Mouse (Mus musculus) forebrain, embryonic 10.5 days (tissue): ENCODE data around the gene Dpp6. TPM values are rescaled to one million over a fixed set of nuclear protein-coding genes. Genes with fewer than 3 reads are reported as not detected.

Experiments used
- DNase-seq: peaks from one replicate; pipeline ENCODE4 v3.0.0-alpha.2; 2017; ENCODE audit warnings: low spot score; ENCODE audit errors: extremely low spot score
- H3K27ac ChIP-seq: fragments of 300-500 bp; sonication (generic); 2 replicates; pipeline ENCODE4 v1.5.1; 2016; ENCODE audit warnings: mild to moderate bottlenecking
- H3K27me3 ChIP-seq: fragments of 300-500 bp; sonication (generic); 2 replicates; pipeline ENCODE4 v1.6.1; 2016; ENCODE audit warnings: mild to moderate bottlenecking; ENCODE audit not compliant: poor library complexity, severe bottlenecking
- H3K36me3 ChIP-seq: fragments of 300-500 bp; sonication (generic); replicated peaks from 2 replicates; pipeline ENCODE4 v1.6.1; 2016; ENCODE audit warnings: mild to moderate bottlenecking, moderate library complexity
- H3K4me1 ChIP-seq: fragments of 300-500 bp; sonication (generic); 2 replicates; pipeline ENCODE4 v1.6.1; 2016
- H3K4me3 ChIP-seq: fragments of 300-500 bp; sonication (generic); 2 replicates; pipeline ENCODE4 v1.5.1; 2016; ENCODE audit warnings: mild to moderate bottlenecking, moderate library complexity
- H3K9me3 ChIP-seq: fragments of 300-500 bp; sonication (generic); 2 replicates; pipeline ENCODE4 v1.6.1; 2016; ENCODE audit warnings: mild to moderate bottlenecking, moderate library complexity
- WGBS: fragments of 180-500 bp; shearing (Covaris S2); methylation state at CpG from one replicate; pipeline ENCODE4 v1.1.7; 2016; 5-methylcytosine and 5-hydroxymethylcytosine counted together
- polyA plus RNA-seq: library from polyadenylated mRNA; unstranded; fragments of >200 nt; fragmentation: Nextera tagmentation; extraction: Ambion mirVana; gene quantifications from 2 replicates; pipeline ENCODE4 v1.2.1, GENCODE M21; 2016

Gene Dpp6
- polyA plus RNA-seq, 1 experiment from 2014 or later, result 2.9 TPM

DNA sequence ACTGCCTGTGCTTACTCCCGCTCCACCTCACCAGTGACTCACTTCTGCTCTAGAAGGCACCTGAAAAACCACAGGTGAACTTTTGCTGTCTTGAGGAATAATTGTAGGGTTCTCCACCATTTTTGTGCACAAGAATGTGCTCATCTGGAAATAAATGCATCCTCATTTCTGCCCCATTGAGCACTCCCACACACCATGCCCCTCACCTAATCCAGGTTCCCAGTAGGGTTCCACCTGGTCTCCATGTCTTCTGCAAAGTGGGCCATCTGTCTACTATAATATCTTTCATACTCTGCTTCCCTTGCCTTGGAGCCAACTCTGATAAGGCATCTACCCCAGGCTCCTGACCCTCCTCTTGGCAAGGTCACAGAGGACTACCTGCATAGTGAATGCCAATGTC is 585.6 kb downstream of the Dpp6 start:
- H3K36me3 ChIP-seq, result no peaks in the 10 kb centered on the region
- no peaks in the 10 kb centered on the region for H3K9me3 ChIP-seq
- H3K4me1 ChIP-seq, result peaks cover 5% of the 10 kb centered on the region
- no peaks in the 10 kb centered on the region for H3K27me3 ChIP-seq
- H3K27ac ChIP-seq, result no peak overlapping the region
- no peak overlapping the region for H3K4me3 ChIP-seq
- no peak for DNase-seq
- WGBS, result 100% methylated on average over 1 of the region's 1 CpGs

GRCm38 (mm10) chr5:27408854-27409253 is 591.9 kb downstream of the Dpp6 start:
- no peak overlapping the region for H3K27ac ChIP-seq
- no peaks in the 10 kb centered on the region for H3K4me1 ChIP-seq
- WGBS, result 85% methylated on average over 7 of the region's 7 CpGs
- no peaks in the 10 kb centered on the region for H3K27me3 ChIP-seq
- DNase-seq, result no peak
- no peaks in the 10 kb centered on the region for H3K9me3 ChIP-seq
- H3K4me3 ChIP-seq, result no peak overlapping the region
- no peaks in the 10 kb centered on the region for H3K36me3 ChIP-seq

GRCm38 (mm10) chr5:27413023-27413422 is 596.0 kb downstream of the Dpp6 start:
- Histone ChIP-seq H3K36me3 (no peaks in the 10 kb centered on the region), H3K4me3 (no peak overlapping the region), H3K4me1 (no peaks in the 10 kb centered on the region), H3K27ac (no peak overlapping the region), H3K9me3 (no peaks in the 10 kb centered on the region), H3K27me3 (no peaks in the 10 kb centered on the region)
- whole genome bisulfite sequencing, result 81% methylated on average over 3 of the region's 3 CpGs
- no peak for DNase-seq

DNA sequence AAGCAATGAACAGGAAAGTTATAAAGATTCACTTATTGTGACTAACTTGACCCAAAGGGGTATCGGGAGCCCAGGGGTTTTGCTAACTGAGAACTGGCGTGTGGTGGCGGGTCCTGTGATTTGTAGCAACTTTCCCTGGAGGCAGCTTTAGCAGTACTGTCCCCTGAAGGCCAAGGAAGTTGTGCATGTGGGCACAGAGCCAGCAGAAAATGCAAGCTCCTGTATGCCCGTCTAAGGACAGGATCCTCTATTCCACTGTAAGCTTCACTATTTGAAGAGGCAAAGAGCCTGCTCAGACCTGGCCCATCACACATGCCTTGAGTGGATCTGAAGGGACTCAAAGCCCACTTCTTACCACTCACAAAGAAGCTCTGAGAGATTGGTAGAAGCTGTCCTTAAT is 598.5 kb downstream of the Dpp6 start:
- Histone ChIP-seq H3K9me3 (no peaks in the 10 kb centered on the region), H3K27ac (no peak overlapping the region), H3K4me3 (no peak overlapping the region), H3K4me1 (no peaks in the 10 kb centered on the region), H3K36me3 (no peaks in the 10 kb centered on the region), H3K27me3 (no peaks in the 10 kb centered on the region)
- no peak for DNase-seq
- 89% methylated on average over 4 of the region's 4 CpGs for WGBS

DNA sequence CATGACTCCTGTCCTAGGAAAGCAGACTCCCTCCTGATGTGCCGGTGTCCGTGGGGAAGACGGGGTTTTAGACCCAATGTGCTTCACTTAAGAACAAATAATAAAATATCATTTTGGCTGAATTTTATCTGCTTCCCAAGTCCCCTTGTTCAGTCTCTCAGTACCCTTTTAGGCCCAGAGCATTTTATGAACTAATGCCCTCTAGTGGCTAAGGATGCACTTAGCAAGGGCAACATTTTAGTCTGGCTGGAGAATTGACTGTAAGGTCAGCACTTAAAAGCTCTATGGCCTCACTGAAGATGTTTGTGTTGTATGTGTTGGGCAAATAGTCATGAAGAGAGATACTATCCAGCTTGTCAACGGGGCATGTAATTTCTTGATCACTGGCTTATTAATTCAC is 599.6 kb downstream of the Dpp6 start:
- Histone ChIP-seq H3K27me3 (no peaks in the 10 kb centered on the region), H3K9me3 (no peaks in the 10 kb centered on the region), H3K36me3 (no peaks in the 10 kb centered on the region), H3K27ac (no peak overlapping the region), H3K4me3 (no peak overlapping the region), H3K4me1 (no peaks in the 10 kb centered on the region)
- 68% methylated on average over 4 of the region's 4 CpGs for WGBS
- DNase-seq, result no peak

GRCm38 (mm10) chr5:27417398-27417797 is 600.4 kb downstream of the Dpp6 start:
- Histone ChIP-seq H3K4me3 (no peak overlapping the region), H3K4me1 (no peaks in the 10 kb centered on the region), H3K9me3 (no peaks in the 10 kb centered on the region), H3K36me3 (no peaks in the 10 kb centered on the region), H3K27ac (no peak overlapping the region), H3K27me3 (no peaks in the 10 kb centered on the region)
- DNase-seq, result no peak
- WGBS, result 85% methylated on average over 7 of the region's 7 CpGs

- no peaks in the 10 kb centered on the region for H3K27me3 ChIP-seq
- H3K36me3 ChIP-seq, result no peaks in the 10 kb centered on the region
- no peak overlapping the region for H3K27ac ChIP-seq
- no peaks in the 10 kb centered on the region for H3K9me3 ChIP-seq
- H3K4me1 ChIP-seq, result no peaks in the 10 kb centered on the region
- H3K4me3 ChIP-seq, result no peak overlapping the region
- DNase-seq, result no peak
- 86% methylated on average over 1 of the region's 1 CpGs for WGBS
Measured at GRCm38 (mm10) chr5:27418856-27419255, 601.9 kb downstream of the Dpp6 start.

GRCm38 (mm10) chr5:27421090-27421635 is 604.2 kb downstream of the Dpp6 start:
- Histone ChIP-seq H3K27me3 (no peaks in the 10 kb centered on the region), H3K9me3 (no peaks in the 10 kb centered on the region), H3K27ac (no peak overlapping the region), H3K4me1 (no peaks in the 10 kb centered on the region), H3K36me3 (no peaks in the 10 kb centered on the region), H3K4me3 (no peak overlapping the region)
- WGBS, result 76% methylated on average over 4 of the region's 4 CpGs
- no peak for DNase-seq

DNA sequence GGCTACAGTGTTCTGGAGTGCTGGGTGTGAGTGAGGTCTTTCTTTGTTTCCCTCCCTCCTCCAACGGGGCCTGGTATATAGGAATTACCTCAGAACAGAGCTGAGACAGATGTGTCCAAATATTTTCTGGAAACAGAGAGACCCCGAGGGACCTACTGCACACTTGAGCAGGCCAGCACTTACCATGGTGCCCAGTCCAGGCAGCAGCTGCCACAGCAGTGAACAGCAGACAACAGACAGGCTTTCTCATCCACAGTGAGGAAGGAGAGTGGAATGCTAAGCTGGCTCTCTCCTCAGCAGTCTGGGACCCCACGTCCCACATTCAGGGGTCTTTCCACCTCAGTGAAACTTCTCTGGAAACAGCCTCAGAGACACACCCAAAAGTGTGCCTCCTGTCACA is 606.8 kb downstream of the Dpp6 start:
- 78% methylated on average over 3 of the region's 3 CpGs for WGBS

DNA sequence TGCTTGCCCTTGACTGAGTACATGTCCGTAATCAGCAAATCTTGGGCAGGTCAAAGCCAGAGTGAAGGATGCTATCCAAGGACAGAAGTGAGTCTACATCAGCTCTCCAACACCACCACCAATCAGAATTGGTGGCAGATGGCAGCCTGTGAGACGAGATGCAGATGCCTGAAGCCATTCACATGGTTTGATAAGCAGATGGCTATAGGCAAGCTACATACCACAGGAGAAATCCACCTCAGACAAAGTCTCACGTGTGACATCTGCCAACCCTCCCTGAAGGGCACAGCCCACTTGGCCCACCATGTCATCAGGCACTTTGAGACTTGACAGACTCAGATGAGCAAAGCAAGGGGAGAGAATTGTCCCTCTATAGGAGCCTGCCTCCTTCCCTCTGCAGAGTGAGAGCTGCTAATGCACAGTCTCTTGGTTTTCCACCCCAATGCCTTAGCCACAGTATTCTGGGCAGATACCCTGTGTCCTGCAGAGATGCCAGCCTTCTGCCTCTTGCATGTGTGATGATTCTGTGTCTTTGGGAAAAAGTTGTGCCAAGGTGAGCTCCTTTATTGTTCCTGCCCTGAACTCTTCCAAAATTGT is 607.6 kb downstream of the Dpp6 start:
- Histone ChIP-seq H3K27ac (no peak overlapping the region), H3K36me3 (no peaks in the 10 kb centered on the region), H3K9me3 (no peaks in the 10 kb centered on the region), H3K27me3 (no peaks in the 10 kb centered on the region), H3K4me1 (no peaks in the 10 kb centered on the region), H3K4me3 (no peak overlapping the region)
- DNase-seq, result no peak
- WGBS, result 77% methylated on average over 3 of the region's 3 CpGs

More for the DNA sequence above, 606.8 kb downstream of the Dpp6 start:
- no peaks in the 10 kb centered on the region for H3K36me3 ChIP-seq
- no peak for DNase-seq
- H3K9me3 ChIP-seq, result no peaks in the 10 kb centered on the region
- no peak overlapping the region for H3K4me3 ChIP-seq
- no peaks in the 10 kb centered on the region for H3K4me1 ChIP-seq
- H3K27ac ChIP-seq, result no peak overlapping the region
- H3K27me3 ChIP-seq, result no peaks in the 10 kb centered on the region

- H3K9me3 ChIP-seq, result no peaks in the 10 kb centered on the region
- H3K27ac ChIP-seq, result no peak overlapping the region
- no peaks in the 10 kb centered on the region for H3K27me3 ChIP-seq
- no peak overlapping the region for H3K4me3 ChIP-seq
- DNase-seq, result no peak
- H3K36me3 ChIP-seq, result no peaks in the 10 kb centered on the region
- no peaks in the 10 kb centered on the region for H3K4me1 ChIP-seq
- WGBS, result 89% methylated on average over 1 of the region's 1 CpGs
Measured at GRCm38 (mm10) chr5:27426200-27426599, 609.2 kb downstream of the Dpp6 start.

DNA sequence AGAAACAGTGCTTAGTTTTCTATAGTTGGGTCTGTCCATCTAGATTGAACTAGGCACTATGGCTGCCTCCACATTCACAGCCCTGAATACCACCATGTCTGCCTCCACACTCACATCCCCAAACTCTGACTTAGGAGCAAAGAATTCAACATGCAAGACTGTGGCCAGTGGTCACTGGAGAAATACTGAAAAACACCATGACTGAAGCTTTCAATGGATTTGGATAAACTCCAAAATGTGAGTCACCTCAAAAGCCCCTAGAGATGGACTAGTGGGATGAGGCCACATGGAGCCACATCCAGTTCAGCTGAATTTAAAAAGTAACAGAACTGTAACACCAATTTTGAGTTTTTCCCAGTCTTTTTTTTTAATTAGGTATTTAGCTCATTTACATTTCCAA is 616.6 kb downstream of the Dpp6 start:
- Histone ChIP-seq H3K9me3 (no peaks in the 10 kb centered on the region), H3K27me3 (no peaks in the 10 kb centered on the region), H3K4me3 (no peak overlapping the region), H3K36me3 (no peaks in the 10 kb centered on the region), H3K27ac (no peak overlapping the region), H3K4me1 (no peaks in the 10 kb centered on the region)
- no peak for DNase-seq

DNA sequence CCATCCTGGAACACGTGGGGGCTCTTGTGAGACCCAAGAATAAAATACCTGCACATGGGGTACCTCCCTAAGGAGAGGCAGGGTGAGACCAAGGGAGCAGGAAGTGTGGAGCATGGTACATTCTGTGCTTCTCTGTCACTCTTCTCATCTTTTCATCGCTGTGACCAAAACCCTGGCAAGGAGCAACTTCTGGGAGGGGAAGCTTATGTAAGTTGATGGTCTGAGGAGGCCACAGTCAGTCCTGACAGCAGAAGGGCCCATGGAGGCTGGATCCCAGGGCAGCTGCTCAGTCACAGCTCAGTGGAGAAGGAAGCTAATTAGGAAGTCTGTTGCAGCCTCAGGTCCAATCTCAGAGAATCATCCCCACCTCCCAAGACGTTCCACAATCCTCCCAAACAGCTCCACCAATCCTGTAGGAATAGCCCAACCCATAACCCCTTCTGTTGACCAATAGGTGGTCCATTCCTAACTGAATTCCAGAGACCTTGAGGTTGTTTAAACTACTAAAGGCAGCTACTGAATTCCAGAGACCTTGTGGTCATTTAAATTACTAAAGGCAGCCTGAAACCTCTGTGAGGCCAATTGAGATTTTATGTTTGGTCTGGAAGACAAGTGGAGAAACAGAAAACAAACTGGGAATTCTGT is 636.3 kb downstream of the Dpp6 start:
- Histone ChIP-seq H3K27me3 (no peaks in the 10 kb centered on the region), H3K4me3 (no peak overlapping the region), H3K36me3 (no peaks in the 10 kb centered on the region), H3K9me3 (no peaks in the 10 kb centered on the region), H3K4me1 (no peaks in the 10 kb centered on the region), H3K27ac (no peak overlapping the region)
- DNase-seq, result no peak
- WGBS, result 41% methylated on average over 3 of the region's 3 CpGs
